Mouse (Mus musculus): ENCODE data around the gene Scamp4.

Gene Scamp4

GRCm38 (mm10) chr10:80584642-80585552 lies 17.8 kb upstream of the Scamp4 start:
- TF ChIP-seq POU5F1 (IDR thresholded peaks at IDR 0.05; ENCODE audit: borderline replicate concordance, low read length): no peak
- no peak for TF ChIP-seq NANOG (IDR thresholded peaks at IDR 0.05; ENCODE audit: borderline replicate concordance, low read length)
- Histone ChIP-seq H3K36me3 (ENCODE audit: insufficient read depth, low read length) (peaks cover 54% of the 10 kb centered on the region), H3K4me3 (replicated peaks; ENCODE audit: low read length) (peak overlapping the region; percentile 66), H3K27me3 (ENCODE audit: insufficient read depth, low read length) (no peaks in the 10 kb centered on the region), H3K9me3 (ENCODE audit: low read length) (no peaks in the 10 kb centered on the region), H3K4me1 (replicated peaks; ENCODE audit: low read depth, low read length) (peaks cover 73% of the 10 kb centered on the region)

- H3K4me3 ChIP-seq (replicated peaks; ENCODE audit: low read length): no peak overlapping the region; the same call in 1 of the 2 replicates
- H3K27me3 ChIP-seq (ENCODE audit: insufficient read depth, low read length): no peaks in the 10 kb centered on the region
- H3K4me1 ChIP-seq (replicated peaks; ENCODE audit: low read depth, low read length): peaks cover 70% of the 10 kb centered on the region
- H3K9me3 ChIP-seq (ENCODE audit: low read length): no peaks in the 10 kb centered on the region
- peaks cover 54% of the 10 kb centered on the region for H3K36me3 ChIP-seq (ENCODE audit: insufficient read depth, low read length)
- no peak for TF ChIP-seq POU5F1 (IDR thresholded peaks at IDR 0.05; ENCODE audit: borderline replicate concordance, low read length)
- no peak for TF ChIP-seq NANOG (IDR thresholded peaks at IDR 0.05; ENCODE audit: borderline replicate concordance, low read length)
- no peak for TF ChIP-seq CTCF (conservative IDR thresholded peaks at IDR 0.05; ENCODE audit: low read length)
These were observed 17.1 kb upstream of the Scamp4 start for GRCm38 (mm10) chr10:80585581-80585980.

- Histone ChIP-seq H3K4me1 (replicated peaks; ENCODE audit: low read depth, low read length) (peaks cover 80% of the 10 kb centered on the region), H3K36me3 (ENCODE audit: insufficient read depth, low read length) (peaks cover 43% of the 10 kb centered on the region), H3K9me3 (ENCODE audit: low read length) (no peaks in the 10 kb centered on the region), H3K4me3 (replicated peaks; ENCODE audit: low read length) (peak overlapping the region; percentile 70), H3K27me3 (ENCODE audit: insufficient read depth, low read length) (no peaks in the 10 kb centered on the region)
- no peak for TF ChIP-seq NANOG (IDR thresholded peaks at IDR 0.05; ENCODE audit: borderline replicate concordance, low read length)
- no peak for TF ChIP-seq POU5F1 (IDR thresholded peaks at IDR 0.05; ENCODE audit: borderline replicate concordance, low read length)
- no peak for TF ChIP-seq CTCF (conservative IDR thresholded peaks at IDR 0.05; ENCODE audit: low read length)
These were observed 16.0 kb upstream of the Scamp4 start for GRCm38 (mm10) chr10:80586407-80587304.

- Histone ChIP-seq H3K27me3 (ENCODE audit: insufficient read depth, low read length) (no peaks in the 10 kb centered on the region), H3K36me3 (ENCODE audit: insufficient read depth, low read length) (peaks cover 39% of the 10 kb centered on the region), H3K9me3 (ENCODE audit: low read length) (no peaks in the 10 kb centered on the region), H3K4me1 (replicated peaks; ENCODE audit: low read depth, low read length) (peaks cover 85% of the 10 kb centered on the region), H3K4me3 (replicated peaks; ENCODE audit: low read length) (peak overlapping the region; percentile 70)
- TF ChIP-seq NANOG (IDR thresholded peaks at IDR 0.05; ENCODE audit: borderline replicate concordance, low read length) (no peak), POU5F1 (IDR thresholded peaks at IDR 0.05; ENCODE audit: borderline replicate concordance, low read length) (no peak), CTCF (conservative IDR thresholded peaks at IDR 0.05; ENCODE audit: low read length) (no peak)
These were observed 15.4 kb upstream of the Scamp4 start for GRCm38 (mm10) chr10:80587305-80587657.

GRCm38 (mm10) chr10:80589127-80589878 lies 13.4 kb upstream of the Scamp4 start:
- Histone ChIP-seq H3K27me3 (ENCODE audit: insufficient read depth, low read length) (no peaks in the 10 kb centered on the region), H3K4me1 (replicated peaks; ENCODE audit: low read depth, low read length) (peaks cover 67% of the 10 kb centered on the region), H3K4me3 (replicated peaks; ENCODE audit: low read length) (peak overlapping the region; percentile 93), H3K36me3 (ENCODE audit: insufficient read depth, low read length) (peaks cover 21% of the 10 kb centered on the region), H3K9me3 (ENCODE audit: low read length) (no peaks in the 10 kb centered on the region)
- TF ChIP-seq CTCF (conservative IDR thresholded peaks at IDR 0.05; ENCODE audit: low read length): no peak
- TF ChIP-seq POU5F1 (IDR thresholded peaks at IDR 0.05; ENCODE audit: borderline replicate concordance, low read length): no peak
- no peak for TF ChIP-seq NANOG (IDR thresholded peaks at IDR 0.05; ENCODE audit: borderline replicate concordance, low read length)

GRCm38 (mm10) chr10:80589879-80590854 lies 12.5 kb upstream of the Scamp4 start, which contains the start of gene Abhd17a:
Abhd17a (minus strand) TSS chr10:80590341.
- H3K4me1 ChIP-seq (replicated peaks; ENCODE audit: low read depth, low read length): peaks cover 59% of the 10 kb centered on the region
- H3K36me3 ChIP-seq (ENCODE audit: insufficient read depth, low read length): peaks cover 12% of the 10 kb centered on the region
- H3K4me3 ChIP-seq (replicated peaks; ENCODE audit: low read length): peak within 1 kb of the TSS; percentile 93
- TF ChIP-seq NANOG (IDR thresholded peaks at IDR 0.05; ENCODE audit: borderline replicate concordance, low read length): 0 out of 2 replicates have a peak, but pooled peaks have one; percentile 4
- TF ChIP-seq CTCF (conservative IDR thresholded peaks at IDR 0.05; ENCODE audit: low read length): no peak
- no peaks in the 10 kb centered on the region for H3K27me3 ChIP-seq (ENCODE audit: insufficient read depth, low read length)
- no peaks in the 10 kb centered on the region for H3K9me3 ChIP-seq (ENCODE audit: low read length)

- Histone ChIP-seq H3K4me3 (replicated peaks; ENCODE audit: low read length) (no peak overlapping the region), H3K27me3 (ENCODE audit: insufficient read depth, low read length) (no peaks in the 10 kb centered on the region), H3K36me3 (ENCODE audit: insufficient read depth, low read length) (no peaks in the 10 kb centered on the region), H3K9me3 (ENCODE audit: low read length) (no peaks in the 10 kb centered on the region), H3K4me1 (replicated peaks; ENCODE audit: low read depth, low read length) (peaks cover 34% of the 10 kb centered on the region)
- TF ChIP-seq POU5F1 (IDR thresholded peaks at IDR 0.05; ENCODE audit: borderline replicate concordance, low read length) (no peak), CTCF (conservative IDR thresholded peaks at IDR 0.05; ENCODE audit: low read length) (no peak), NANOG (IDR thresholded peaks at IDR 0.05; ENCODE audit: borderline replicate concordance, low read length) (no peak)
These were observed 6.4 kb upstream of the Scamp4 start for GRCm38 (mm10) chr10:80596318-80596717.

Measured in E14TG2a.4 (cell line).